Mouse (Mus musculus) layer of hippocampus, adult 11-12 months (tissue): ENCODE data around the gene 1600002K03Rik.
A peak's percentile ranks its signal among the peaks of the same experiment; 100 is the strongest.

Source experiments
- DNase-seq: peaks from one replicate; pipeline ENCODE4 v3.0.0; 2022; ENCODE audit warnings: low spot score

The 1600002K03Rik gene

DNA sequence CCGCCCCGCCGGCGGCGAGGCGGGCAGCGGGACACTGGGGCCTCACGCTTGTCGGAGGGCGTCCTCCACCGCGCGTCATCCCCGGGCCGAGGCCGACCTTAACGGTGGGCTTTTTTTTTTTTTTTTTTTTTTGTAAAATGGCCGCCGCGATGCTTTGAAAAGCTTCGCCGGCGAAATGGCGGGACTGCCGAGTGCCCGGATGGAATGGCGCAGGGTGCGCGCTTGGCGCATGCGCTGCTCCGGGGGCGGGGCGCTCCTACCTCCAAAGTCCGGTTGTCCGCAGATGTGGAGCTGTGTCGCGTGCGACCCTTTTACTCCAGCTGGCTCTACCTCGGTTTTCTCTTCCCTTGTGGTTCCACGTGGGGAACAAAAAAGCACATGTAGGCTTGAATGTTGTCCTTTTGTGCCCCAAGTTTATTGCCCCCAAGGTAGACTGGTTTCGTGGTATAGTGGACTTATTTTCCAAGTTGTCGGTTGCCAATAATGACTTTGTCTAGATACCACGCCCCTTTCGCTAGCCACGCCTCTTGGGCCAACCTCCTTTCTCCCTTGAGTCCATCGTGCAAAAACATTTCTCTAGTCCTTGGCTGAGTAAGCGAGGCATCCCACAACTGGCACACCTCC is 4.6 kb upstream of the 1600002K03Rik start:
- peak; percentile 93 for DNase-seq

DNA sequence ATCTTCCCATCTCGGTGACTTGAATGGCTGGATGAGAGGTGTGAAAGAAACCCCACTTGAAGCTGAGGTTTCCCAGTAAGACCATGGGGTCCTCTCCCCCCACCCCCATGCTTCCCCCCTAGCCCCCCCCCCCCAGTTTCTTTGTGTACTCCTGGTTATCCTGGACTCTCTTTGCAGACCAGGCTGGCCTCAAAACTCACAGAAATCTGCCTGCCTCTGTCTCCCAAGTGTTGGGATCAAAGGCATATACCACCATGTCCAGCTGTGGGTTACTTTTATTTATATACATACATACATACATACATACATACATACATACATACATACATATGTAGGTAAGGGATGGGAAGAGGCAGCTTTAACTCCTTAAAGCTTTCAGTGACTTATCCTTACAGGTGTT is 3.7 kb upstream of the 1600002K03Rik start:
- no peak for DNase-seq

DNA sequence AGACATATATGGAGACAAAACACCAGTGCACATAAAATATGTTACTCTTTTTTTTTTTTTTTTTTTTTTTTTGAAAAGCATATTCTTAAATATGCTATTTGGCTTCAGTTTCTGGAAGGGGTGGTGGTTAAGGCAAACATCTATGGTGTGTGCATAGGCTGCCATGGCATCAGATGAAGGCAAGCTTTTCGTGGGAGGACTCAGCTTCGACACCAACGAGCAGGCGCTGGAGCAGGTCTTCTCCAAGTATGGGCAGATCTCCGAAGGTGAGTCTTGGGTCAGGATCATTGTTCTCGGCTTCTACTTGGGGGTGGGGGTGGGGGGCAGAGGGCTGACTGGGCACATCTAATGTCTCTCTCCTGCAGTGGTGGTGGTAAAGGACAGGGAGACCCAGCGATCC is 3.1 kb upstream of the 1600002K03Rik start:
- DNase-seq: no peak

DNA sequence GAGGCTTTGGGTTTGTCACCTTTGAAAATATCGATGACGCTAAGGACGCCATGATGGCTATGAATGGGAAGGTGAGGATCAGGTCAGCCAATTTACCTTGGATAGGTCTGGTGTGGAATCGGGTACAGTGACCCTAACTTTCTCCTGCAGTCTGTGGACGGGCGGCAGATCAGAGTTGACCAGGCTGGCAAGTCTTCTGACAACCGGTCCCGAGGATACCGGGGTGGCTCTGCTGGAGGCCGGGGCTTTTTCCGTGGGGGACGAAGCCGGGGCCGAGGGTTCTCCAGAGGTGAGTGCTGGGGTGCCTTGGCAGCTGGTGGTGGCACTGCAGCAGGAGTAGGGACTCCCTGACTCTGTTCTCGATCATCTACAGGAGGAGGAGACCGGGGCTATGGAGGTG is 2.7 kb upstream of the 1600002K03Rik start:
- DNase-seq: no peak

DNA sequence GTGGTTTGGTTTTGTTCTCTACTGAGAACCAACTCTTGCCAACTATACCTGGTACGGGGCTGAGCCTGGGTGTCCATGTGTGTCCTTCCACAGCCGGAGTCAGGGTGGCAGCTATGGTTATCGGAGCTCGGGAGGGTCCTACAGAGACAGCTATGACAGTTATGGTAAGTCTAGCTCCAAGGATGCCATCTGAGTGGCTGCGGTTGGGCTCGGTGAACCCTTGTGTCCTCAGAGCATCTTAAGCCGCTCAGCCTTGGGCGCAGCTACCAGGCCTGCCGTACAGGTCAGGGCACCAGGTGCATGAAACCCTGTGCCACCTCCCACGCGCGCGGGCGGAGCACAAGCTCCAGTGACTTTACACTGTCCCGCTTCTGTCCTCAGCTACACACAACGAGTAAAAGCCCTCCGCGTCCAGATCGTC is 2.1 kb upstream of the 1600002K03Rik start:
- DNase-seq: no peak

DNA sequence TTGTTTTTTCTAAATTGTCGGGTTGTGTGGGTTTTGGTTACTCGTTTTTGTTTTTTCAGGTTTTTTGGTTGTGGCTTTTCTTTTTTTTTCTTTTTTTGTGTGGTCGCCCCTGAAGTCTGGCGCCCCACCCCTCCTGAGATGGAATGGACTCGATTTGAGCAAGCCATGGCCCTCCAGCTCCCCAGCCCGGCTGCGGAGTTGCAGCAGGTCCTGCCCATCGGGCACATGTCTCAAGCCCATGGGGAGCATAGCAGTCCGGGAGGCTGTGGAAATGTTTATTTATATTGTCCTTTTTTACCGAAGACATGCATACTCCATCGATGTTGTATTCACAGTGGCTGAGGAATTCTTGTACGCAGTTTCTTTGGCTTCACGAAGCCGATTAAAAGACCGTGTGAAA is 1.5 kb upstream of the 1600002K03Rik start:
- DNase-seq: no peak

DNA sequence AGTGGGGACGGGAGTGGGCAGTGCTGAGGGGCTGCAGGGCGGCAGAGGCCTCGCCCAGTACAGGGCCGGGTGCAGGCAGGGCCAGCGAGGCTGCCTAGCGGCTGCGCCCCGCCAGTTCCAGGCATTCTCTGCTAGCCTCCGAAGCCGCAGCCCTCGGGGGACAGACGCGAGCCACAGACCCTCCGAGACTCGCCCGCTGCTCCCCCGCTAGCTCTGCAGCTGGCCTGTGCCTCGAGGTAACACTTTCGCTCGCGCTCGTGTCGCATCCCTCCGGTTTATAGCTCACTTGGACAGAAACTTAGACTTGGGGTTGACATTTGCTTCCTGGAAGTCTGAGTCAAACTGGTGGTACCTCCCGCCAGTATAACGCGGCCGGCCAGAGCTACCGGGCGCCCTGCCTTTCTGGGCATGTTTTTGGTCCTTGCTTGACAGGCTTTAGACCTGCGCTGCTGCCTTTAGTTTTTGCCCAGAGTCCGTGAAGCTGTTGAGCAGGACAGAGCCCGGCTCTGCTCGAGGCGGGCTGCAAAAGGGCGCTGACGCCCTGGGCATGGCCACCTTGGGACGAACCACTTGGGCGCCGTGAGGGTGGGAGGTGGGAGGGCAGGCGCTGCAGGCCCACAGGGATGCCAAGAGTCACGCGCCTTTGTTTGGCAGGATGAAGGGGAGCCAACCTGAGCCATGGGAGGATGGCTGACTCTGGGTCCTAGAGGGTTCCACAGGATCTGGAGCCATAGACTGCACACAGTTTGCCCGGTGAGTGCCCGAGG is 801 bp upstream of the 1600002K03Rik start:
- DNase-seq: no peak

DNA sequence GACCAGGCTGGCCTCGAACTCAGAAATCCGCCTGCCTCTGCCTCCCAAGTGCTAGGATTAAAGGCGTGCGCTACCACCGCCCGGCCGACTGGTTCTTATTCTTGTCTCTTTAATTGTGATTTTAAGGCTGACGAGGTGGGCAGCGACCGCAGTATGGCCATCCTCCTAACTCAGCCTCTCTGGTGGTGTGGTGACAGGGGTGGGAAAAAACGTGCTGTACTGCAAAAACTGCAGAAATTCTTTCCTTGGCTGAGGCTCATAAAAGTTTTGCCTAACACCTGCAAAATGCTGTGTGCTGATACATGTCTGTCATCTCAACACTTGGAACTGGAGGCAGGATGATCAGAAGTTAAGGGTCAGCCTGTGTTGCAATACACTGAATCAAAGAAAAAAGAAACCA is 614 bp downstream of the 1600002K03Rik start:
- DNase-seq: no peak

DNA sequence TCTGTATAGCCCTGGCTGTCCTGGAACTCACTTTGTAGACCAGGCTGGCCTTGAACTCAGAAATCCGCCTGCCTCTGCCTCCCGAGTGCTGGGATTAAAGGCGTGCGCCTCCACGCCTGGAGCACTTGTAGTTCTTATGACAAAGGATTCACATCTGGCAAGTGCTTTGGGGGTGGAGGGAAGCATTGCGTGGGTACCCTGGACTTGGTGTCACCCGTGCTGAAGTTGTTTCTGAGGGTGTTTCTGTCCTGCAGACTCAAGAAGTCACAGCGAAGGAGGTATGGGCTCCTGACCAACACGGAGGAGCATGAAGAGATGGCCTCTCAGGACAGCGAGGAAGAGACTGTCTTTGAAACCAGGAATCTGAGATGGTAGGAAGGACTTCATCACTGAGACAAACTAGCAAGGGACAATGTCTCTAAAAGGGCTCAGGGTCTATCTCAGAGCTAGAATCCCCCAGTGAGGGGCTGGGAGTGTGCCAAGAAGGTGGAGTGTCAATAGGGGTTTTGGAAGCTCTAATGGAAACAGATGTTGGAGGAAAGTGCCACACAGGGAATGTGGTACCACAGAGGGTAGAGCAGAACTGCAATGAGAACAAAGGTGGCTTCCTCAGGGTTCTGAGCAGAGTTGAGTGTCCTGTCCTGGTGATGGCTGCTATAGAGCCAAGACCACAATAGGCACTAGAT is 1.4 kb downstream of the 1600002K03Rik start:
- DNase-seq: no peak

DNA sequence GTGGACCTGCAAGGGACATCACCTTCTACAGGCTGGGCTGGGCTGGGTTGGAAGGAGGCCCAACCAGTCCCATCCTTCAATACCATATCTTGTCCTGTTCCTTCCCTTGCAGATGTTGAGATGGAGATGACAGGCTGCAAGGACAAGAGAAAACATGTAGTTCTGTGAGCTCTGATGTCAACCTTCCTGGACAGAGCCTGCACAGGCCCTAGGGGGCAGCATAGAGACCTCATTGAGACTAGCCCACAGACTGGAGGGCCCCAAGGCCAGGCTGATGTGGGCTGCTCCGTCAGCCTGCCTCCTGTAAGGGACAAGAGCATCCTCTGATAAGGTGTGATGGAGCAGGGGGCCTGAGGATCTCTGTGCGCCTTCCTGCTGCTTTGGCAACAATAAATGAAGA is 2.0 kb downstream of the 1600002K03Rik start:
- no peak for DNase-seq

DNA sequence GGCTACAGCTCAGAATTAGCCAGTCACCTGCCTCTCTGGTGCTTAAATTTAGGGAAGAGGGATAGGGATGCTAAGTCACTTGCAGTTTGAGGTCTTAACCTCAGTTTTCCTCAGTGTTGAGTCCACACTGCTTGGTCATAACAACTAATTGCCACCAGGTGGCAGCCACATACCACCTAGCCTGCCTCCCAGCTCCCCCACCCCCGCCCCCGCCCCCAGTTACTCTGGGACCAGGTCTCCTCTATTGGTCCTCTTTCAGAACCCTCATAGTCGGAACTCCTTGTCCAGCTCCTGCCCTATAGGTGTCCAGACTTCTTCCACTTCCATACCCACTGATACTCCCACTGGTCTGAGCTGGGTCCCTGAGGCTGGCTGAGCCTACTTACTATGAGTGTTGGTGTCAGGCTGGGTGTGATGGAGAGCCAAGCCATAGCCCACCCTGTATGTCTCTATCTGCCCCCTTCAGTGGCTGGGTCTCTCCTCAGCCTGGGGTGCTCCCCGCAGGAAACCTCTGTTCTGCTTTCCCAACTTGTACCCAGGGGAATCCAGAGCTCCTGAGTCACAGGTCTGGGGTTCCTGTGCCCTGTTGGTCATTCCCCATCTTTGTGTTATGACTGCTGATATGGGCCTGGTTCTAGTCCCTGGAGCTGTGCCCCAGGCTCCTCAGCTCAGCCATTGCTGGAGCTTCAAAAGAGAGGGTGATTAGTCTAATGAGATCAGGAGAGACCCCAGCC is 3.0 kb downstream of the 1600002K03Rik start:
- DNase-seq: no peak

DNA sequence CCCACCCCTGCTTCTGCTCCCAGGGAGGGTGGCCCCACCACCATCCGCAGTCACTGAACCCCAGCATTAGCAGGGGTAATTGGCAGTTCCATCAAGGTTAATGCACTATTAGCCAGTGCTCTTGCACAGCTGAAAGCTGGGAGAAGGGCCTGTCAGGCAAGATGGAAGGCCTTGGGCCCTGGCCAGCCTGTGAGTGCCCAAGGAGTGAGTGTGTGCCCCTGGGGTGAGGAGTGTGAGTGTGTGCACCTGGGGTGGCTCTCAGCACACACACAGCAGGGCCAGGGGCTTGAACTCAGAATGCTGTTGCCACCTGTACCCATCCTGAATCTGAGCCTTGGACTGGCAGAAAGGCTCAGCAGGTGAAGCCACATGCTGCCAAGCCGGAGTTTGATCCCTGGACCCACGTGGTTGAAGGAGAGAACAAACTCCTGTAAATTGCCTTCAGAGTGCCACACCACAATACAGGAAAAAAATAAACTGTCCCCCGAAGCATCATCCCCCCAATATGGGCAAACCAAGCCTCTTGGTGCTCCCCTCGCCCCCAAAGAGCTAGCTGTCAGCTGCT is 3.6 kb downstream of the 1600002K03Rik start:
- DNase-seq: no peak

DNA sequence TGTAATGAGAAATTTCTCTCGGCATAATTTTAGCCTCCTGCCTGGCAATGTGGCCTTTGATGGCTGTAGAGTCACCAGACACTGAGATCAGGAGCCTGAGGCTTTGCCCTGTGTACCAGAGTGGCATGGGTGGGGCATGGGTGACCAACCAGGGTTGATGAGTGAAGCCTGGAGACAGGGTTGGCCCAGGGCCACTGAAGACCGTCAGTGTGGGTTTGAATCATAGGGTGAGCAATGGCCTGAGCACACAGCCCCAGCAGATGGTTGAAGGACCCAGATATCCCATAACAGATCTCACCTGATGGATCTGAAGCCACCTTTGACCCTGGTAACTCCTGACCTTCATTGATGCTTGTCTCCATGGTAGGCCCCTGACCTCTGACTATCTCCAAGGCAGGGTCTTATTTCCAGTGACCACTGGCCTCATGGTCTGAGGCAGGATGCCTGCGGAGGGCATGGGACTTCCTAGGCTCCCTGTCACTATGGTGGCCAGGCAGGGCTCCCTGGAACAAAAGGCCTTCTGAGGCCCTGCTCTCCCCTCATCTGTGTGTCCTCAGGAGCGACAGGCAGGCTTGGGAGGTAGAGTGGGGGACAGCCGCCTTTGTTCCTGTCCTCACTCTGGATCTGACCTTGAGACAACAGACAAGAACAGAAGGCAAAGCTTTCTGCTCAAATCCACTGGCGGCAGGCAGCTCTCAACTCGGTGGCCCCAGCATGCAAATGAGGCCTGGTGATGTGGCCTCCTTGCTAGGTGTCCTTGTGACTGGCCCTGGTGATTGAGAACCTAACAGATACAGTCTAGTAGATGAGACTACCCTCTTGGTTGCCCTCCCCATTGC is 4.9 kb downstream of the 1600002K03Rik start:
- no peak for DNase-seq

DNA sequence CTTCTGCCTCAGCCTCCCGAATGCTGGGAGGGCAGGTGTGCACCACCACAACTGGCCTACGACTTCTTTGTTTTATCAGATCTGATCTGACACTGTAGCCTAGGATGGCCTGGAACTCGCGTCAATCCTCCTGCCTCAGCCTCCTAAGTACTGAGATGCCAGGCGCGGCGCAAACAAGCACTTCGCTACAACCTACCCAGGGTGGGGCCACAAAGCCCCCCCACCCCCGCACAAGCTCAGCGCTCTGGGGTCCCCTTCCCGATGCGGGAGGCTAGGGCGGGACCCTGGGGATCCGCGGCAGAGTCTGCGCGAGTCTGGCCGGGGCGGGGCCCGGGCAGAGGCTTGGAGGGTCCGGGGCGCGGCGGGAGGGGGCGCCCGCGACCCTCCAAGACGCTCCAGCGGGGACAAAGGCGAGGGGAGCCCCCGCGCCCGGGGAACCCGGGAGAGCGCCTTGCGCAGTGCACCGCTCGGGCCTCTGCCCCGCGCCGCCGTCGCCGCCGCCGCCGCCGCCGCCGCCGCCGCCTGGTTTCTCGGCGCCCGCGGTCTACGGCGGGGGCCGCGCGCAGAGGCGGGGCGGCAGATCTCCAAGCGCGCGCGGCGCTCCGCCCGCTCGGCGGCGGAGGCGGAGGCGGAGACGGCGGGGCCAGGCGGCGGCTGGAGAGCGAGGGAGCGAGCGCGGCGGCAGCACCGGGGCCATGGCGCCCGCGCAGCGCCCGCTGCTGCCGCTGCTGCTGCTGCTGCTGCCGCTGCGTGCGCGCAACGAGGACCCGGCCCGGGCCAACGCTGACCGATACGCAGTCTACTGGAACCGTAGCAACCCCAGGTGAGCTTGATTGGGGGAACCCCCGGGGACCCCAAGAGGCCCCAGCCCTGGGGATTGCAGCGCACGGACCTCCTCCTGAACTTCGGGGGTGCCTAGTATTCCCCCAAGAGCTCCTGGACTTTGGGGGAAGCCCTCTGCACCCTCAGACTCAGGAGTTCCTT is 6.6 kb downstream of the 1600002K03Rik start, which contains the start of gene Efna2:
Efna2 (plus strand) TSS at position 415 of the 984 bp plus-strand sequence.
- no peak for DNase-seq

DNA sequence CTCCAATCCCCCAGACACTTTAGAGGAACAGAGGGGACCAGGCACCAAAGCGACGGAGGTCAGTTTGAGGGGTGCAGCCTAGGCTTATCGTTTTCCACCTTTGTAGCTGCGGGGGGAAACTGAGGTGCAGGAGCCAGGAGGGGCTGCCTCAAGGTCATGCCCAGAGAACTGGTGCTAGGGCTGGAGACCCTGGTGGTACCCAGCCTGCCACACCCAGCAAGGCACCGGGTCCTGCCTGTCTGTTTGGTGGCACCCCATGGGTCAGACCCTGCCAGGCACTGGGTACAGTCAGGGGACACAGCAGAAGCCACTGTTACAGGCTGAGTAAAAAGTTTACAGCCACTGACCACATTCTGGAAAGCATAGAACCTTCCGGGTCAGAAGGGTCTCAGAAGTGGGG is 7.5 kb downstream of the 1600002K03Rik start:
- DNase-seq: no peak

DNA sequence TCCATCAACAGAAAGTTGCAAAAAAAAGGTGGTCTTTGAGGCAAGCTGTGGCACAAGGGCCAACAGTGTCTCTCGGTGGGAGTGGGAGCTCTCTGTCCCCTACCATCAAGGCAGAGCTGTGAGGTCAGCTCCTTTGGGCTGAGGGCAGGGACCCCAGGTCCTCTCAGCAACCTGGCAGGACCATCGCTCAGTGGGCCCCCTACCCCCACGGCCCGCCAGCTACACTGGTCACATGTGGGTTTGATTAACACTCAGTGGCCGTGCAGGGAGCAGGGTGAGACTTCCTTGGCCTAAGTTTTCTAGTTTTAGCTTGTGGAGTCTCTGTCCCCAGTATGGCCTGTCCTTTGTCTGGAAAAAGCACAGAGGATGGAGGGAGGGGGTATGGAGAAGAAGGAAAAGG is 8.1 kb downstream of the 1600002K03Rik start:
- no peak for DNase-seq

DNA sequence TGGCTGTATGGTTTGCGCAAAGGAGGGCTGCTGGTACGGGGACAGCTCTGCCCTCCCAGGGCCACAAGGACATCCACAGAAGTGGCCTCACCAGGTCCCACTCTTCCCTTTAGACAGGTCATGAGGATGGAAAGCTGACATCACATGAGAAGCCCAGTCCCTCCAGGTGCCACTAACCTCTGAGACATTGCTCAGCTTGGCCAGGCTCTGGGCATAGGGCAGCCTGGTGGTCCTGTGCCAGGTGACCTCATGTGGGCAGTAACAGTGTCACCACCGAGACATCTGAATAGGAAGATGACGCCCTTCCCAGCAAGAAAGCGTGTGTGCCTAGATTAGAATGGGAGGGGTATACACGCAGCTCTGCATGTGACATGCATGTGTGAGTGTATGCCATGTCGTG is 9.8 kb downstream of the 1600002K03Rik start:
- DNase-seq: no peak

DNA sequence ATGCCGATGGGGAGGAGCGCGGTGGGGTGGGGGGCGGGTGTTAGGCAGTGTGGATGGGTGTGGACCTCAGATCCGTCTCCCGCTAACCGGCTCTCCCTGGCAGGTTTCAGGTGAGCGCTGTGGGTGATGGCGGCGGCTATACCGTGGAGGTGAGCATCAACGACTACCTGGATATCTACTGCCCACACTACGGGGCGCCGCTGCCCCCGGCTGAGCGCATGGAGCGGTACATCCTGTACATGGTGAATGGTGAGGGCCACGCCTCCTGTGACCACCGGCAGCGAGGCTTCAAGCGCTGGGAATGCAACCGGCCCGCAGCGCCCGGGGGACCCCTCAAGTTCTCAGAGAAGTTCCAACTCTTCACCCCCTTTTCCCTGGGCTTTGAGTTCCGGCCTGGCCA is 13.9 kb downstream of the 1600002K03Rik start:
- no peak for DNase-seq

DNA sequence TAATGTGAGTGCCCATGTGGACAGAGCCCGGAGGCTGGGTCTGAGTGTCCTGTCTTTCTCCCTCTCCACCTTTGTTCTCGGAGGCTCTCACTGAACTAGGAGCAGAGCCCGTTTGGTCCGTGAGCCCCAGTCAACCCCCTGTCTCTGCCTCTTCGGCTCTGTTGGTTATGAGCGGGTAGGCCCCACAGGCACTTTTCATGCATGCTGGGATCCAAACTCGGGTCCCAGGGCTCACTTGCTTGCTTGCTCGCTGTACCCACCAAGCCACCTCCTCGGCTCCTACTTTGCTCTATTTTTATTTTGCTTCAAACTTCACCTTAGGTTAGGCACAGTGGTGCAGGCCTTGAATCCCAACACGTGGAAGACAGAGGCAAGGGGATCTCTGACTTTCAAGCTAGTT is 15.0 kb downstream of the 1600002K03Rik start:
- no peak for DNase-seq

DNA sequence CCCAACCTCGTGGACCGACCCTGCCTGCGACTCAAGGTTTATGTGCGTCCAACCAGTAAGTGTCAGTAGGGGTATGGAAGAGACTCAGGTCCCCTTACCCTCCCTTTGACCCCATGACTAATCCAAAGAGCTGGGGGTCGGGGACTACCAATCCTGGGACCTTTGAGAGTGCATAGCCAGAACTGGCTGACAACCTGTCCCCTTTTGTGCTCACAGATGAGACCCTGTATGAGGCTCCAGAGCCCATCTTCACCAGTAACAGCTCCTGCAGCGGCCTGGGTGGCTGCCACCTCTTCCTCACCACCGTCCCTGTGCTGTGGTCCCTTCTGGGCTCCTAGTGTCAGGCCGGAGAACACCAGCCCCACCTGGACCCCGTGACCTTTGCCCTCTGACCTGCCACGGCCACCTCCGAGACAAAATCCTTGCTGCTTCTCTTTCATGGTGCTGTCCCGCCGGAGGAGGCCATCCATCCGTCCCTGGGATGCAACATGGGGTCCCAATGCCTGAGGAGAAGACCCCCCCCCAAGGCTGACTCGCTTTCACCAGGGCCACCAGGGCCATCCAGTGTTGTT is 15.8 kb downstream of the 1600002K03Rik start:
- no peak for DNase-seq
